Mouse (Mus musculus) lung, postnatal 10 days (tissue): ENCODE results near the gene Zfp704.
A peak's percentile ranks its signal among the peaks of the same experiment; 100 is the strongest.

Experiments
- DNase-seq: peaks from one replicate; pipeline ENCODE4 v3.0.0; 2021

Zfp704 gene

DNA sequence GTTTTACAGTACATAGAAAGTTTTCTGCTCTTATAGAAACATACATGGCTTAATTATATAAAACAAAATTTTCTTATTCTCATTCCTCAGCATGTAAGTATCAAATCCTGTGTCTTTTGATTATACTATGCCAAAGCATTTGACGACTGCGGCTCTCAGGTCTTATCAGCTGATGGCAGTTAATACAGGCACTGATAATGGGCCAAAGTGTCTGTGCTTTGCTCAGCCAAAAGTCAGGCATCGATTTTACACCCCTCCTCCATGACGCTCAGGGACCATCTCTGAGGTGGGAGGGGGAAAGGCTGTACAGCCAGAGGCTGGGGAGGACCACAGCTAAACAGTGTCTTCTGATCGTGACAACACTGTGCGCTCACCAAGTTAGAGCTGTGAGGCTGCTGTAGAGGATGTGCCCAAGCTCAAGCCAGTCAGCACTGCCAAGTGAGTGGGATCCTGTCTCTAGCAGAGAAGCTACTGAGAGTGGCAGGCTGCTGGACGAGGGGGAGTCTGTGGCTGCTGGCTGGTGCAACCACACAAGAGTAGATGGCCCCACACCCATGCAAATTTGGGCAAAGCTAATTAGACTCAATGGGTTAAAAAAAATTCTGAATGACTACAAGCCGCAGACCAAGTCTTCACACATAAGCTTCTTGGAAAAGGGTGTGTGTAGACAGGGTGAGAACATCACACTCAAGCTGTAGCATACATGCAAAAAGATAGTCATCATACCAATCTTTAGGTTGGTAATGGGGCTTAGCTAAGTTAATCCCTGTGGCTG lies 155.1 kb downstream of the Zfp704 start:
- no peak for DNase-seq

DNA sequence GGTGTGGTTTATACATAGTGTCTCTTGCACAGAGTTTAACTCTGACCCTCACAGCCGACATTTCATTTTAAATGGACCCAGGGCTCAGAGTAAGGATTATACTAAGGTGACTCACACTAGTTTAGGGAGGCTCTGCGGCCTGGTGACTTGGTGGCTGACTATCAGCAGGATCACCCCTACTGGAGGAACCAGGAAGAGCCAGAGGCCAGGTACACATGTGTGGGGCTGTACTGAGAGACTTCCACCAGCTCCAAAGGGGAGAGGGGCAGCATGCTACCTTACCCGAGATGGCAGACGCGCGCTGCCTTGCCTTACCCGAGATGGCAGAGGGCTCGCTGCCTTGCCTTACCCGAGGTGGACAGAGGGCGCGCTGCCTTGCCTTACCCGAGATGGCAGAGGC lies 159.4 kb downstream of the Zfp704 start:
- no peak for DNase-seq

DNA sequence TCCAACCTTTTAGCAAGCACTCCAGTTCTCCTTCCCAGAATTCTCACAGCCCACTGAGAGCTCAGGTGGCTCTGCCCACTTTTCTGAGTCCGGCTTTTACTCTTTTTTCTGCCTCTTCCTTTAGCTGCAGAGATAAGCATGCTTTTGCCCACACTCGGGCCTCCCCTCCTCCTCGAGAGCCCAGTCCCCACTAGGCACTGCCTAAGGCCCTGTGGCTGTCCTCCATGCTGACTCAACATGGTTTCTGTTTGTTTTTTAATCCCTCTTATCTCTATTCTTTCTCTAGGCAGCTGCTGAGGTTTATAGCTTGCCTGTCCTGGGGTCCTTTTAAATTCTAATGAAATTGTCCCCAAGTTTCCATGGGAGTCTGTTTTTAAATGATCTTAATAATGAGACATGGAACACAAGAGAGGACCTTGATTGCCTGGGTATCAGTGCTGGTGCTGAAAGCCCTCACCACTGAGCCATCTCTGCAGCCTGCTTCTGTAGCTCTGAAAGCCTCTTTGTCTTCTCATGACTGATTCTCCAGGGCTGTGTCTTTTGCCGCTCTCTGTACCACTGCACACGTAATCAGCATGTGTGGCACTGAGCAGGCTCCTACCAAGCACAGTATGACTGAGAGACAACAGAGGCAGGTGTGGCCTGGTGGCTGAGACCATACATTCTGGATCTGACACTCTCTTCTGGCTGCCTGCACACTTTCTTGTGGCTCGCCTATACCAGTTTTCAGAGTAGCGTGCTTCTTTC lies 160.5 kb downstream of the Zfp704 start:
- DNase-seq = no peak

DNA sequence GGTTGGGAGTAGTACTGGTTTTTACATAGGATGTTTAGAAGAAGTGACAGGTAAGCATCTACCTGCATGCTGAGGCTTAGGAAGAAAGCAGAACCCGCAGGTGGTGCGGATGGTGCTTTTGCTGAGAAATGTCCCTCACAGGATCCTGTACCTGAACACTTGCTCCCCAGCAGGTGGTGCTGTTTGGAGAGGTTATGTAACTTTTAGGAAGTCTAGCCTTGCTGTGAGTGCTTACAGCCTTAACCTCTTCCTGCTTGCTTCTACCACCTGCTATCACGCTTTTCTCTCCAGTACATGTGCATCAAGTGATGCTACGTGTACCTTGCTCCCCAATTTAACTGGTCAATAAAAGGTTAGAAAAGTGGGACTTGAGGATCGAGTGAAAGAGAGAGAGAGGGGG lies 161.3 kb downstream of the Zfp704 start:
- DNase-seq = no peak

DNA sequence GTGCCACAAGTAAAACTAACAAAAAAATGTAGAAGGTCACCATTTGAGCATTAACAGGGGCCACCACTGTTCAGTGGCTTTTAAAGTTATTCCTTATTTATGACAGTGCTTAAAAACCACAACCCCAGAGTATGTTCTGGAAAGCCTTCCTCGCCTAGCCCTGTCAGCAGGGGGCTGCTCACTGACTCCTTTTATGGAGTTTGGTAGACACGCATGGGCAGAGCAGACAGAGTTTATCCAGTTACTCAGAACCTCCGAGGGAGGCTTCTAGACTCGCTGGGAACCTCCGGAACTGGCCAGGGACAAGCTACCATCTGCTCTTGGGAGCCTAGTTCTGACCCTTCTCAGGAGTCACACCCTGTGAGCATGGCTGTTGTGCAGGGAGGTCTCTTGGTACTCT lies 165.3 kb downstream of the Zfp704 start:
- no peak for DNase-seq

- no peak for DNase-seq
Measured at GRCm38 (mm10) chr3:9443981-9444380, 165.9 kb downstream of the Zfp704 start.

DNA sequence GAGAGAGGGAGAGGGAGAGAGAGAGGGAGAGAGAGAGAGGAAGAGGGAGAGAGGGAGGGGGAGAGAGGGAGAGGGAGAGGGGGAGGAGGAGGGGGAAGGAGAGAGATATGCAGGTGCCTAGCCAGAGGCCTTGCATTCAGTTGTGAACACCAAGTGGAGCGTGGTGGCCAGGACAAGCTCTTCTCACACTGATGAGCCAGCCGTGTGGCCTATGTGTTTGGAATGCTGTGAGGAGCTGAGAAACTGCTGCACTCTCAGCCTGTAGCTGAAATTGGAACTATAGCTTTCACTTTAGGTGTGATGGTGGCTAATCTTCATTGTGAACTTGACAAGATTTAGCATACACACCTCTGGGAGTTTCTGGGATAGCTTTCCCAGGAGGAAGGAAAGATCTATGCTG lies 166.4 kb downstream of the Zfp704 start:
- no peak for DNase-seq

GRCm38 (mm10) chr3:9441566-9442540 lies 168.0 kb downstream of the Zfp704 start:
- no peak for DNase-seq

DNA sequence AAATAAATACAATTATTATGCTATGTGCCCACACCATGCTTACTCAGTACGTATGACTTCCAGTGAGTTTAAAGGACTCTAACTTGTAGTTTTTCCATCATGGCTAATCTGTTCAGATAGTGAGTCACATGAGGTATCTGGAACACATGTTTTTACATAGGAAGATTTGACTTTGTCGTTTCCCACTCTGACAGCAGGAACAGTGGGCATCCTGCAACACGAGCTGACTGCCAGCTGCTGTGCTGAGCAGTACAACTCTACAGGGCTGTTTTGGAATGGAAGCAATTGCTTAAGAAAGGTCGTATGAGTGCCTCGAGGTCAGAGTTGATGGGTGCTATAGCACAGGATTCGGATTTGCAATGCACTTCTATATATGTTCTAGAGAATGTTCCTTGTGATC lies 169.4 kb downstream of the Zfp704 start:
- no peak for DNase-seq

DNA sequence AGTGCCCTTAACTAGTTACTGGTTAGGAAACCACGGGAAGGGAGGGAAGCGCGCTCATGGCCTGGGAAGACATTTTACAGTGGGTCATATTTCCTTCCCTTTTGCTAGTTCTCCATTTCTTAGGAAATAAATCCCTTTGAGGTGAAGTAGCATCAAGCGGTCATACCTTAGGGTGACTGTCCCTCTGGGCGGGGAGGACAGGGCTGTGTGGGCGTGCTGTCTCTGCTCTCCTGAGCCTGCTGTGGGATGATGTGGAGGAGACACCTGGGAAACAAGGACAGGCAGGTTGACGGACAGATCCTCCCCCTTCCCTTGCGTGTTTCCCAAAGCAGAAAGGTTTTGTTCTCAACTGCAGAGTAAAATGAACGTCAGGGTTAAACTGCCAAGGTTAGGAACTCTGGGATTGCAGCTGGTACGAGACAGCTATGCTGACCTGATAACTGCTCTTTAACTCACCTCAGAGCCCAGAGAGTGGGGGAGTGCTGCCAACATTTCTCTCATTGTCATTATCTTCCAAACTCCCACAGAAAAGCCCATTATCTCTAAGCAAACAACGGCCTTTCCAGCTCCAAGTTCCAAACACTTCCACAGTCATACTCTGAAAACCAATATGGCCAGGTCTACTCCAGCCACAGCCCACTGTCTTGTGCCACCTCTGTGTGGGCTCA lies 170.1 kb downstream of the Zfp704 start:
- no peak for DNase-seq

- peak; percentile 45 for DNase-seq
Measured at GRCm38 (mm10) chr3:9436256-9436655, 173.6 kb downstream of the Zfp704 start.

DNA sequence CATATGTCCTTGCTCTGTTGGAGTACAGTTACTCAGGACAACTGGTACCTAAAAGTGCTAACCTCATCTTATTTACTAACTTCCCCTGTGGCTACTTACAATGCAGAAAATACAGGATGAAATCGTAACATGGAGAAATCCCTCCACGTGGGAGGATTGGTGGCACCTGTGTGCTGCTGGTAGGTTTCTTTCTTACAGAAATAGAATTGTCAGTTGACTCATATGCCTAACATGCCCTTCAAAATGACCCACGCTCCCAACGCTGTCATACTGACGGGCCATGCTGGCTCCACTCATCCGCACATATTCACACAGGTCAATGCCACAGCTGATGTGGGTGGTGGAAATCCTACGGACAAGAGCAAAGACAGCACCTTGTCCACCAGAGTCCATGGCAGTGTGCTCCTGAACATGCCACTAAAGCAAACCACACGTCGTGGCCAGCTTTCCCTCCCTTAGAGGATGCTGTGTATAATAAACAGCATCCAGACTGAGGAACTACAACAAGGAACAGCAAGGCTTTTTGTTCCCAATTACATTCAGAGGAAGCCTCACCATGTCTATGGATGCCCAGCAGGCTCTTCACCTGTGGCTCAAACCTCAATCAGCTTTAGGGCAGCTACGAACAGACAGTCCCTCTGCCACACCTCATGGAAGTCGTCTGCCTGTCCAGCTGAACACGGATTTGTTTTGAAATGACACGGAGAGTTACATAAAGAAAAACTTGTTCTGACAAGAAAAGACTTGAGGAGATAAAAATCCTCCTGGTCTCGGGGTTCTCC lies 175.3 kb downstream of the Zfp704 start:
- no peak for DNase-seq

- DNase-seq = peak; percentile 34
Measured at GRCm38 (mm10) chr3:9432796-9433526, 176.9 kb downstream of the Zfp704 start.

DNA sequence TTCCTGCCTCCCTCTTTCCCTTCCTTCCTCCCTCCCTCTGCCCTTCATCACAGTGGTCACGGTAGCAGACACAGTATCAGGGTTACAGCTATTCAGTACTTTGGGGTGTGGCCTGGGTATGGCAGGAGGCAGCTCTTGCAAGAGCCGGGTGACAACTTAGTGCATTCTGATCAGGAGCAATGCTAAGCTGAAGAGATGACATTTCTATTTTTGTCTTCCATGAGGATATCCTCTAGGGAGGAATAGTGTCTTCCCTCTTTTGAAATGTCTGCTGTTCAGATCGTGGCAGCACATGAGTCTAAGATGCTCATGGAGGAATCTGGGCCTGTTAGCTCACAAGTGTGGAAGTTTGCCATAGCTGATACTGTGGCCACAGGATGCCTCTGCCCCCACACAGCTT lies 177.7 kb downstream of the Zfp704 start:
- DNase-seq = no peak

GRCm38 (mm10) chr3:9429946-9430345 lies 179.9 kb downstream of the Zfp704 start:
- no peak for DNase-seq

- no peak for DNase-seq
Measured at GRCm38 (mm10) chr3:9427826-9428225, 182.1 kb downstream of the Zfp704 start.

GRCm38 (mm10) chr3:9425661-9426060 lies 184.2 kb downstream of the Zfp704 start:
- DNase-seq = no peak

DNA sequence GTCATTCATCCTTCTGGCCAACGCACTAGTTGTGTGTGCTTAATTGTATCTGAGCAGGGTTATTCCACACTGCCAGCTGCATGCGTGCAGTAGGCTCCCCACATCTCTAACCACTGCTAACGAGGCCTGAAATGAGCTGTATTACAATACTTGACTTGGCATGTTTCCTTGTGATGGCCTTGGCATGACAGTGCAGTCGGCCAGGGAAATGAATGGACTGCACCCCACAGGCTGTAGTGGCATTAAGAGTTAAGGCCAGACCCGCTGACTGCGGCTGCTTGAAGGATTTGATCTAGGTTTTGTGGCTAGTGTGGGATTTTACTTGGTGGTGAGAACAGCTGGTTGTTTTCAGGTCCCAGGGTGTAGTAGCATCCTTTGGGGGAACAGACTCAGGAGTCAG lies 185.2 kb downstream of the Zfp704 start:
- DNase-seq = no peak

GRCm38 (mm10) chr3:9423669-9424068 lies 186.2 kb downstream of the Zfp704 start:
- DNase-seq = no peak

- no peak for DNase-seq
Measured at GRCm38 (mm10) chr3:9408896-9409295, 201.0 kb downstream of the Zfp704 start.

GRCm38 (mm10) chr3:9407801-9408200 lies 202.1 kb downstream of the Zfp704 start:
- DNase-seq = no peak
